Mouse (Mus musculus) megakaryocyte-erythroid progenitor cell, adult 5-6 weeks (primary cell): ENCODE measurements around the gene Ipo7. TPM values are rescaled to one million over a fixed set of nuclear protein-coding genes. Genes with fewer than 3 reads are reported as not detected.
"Not testable (repeated sequence)": the region's sequence is repeated elsewhere in the genome, so short reads cannot be mapped to it uniquely, and the experiment has no call there.

Experiments used
- ATAC-seq: replicated peaks from 2 replicates; pipeline ENCODE4 v1.8.0; 2016; ENCODE audit warnings: mild to moderate bottlenecking, inconsistent platforms; ENCODE audit not compliant: severe bottlenecking, poor library complexity, low FRiP score, low TSS enrichment
- total RNA-seq, 2 experiments: library from RNA; stranded (forward) in 1 of 2; stranded (reverse) in 1 of 2; fragments of 200-1000, 215-1000 nt in 1 of 2; fragments of >200 nt in 1 of 2; fragmentation: Nextera tagmentation in 1 of 2; gene quantifications; 2 replicates each; pipeline ENCODE4 v1.2.3; 2014 to 2017

Gene Ipo7
- total RNA-seq, 2 experiments from 2014 or later, result 96.2 to 252 TPM

GRCm38 (mm10) chr7:110014272-110014671 lies 3.8 kb upstream of the Ipo7 start:
- no peak for ATAC-seq

DNA sequence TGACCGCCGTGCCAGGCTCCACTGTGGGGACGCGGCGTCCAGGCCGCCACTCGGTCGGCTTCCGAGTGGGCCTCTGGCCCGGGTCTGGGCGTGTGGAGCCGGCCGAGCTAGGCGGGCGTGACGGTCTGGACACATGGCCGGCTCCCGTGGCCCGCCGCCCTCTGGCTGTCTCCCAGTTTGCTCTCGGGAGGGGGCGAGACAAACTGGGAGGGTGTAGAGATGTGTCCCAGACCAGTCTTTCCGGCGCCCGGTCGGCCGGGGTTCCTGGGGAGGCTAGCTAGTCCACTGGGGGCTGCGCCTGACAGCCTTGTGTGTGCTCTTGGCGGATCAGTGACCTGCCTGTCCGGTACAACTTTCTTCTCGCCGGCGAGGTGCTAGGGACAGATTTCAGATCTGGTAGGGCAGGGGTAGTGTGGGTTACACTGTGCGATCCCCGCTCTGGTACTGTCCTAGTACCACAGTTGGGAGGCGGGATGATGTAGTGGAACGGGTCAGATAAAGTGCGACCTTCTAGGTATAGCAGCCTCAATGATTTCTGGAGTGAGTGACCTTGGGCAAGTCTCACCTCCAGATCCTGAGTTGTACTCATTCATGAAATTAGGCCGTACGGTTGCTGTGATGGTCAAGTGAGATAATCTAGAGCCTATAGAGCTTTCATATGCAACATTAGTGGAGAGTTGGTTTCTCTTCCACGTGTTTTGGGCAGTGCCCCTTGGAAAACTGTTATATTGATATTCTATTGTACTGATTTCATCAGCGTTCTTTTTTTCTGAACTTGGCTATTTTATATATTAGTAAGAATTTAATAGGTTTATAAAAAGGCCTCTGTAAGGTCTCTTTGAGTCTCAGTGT lies 783 bp downstream of the Ipo7 start:
- peak; percentile 55 for ATAC-seq

DNA sequence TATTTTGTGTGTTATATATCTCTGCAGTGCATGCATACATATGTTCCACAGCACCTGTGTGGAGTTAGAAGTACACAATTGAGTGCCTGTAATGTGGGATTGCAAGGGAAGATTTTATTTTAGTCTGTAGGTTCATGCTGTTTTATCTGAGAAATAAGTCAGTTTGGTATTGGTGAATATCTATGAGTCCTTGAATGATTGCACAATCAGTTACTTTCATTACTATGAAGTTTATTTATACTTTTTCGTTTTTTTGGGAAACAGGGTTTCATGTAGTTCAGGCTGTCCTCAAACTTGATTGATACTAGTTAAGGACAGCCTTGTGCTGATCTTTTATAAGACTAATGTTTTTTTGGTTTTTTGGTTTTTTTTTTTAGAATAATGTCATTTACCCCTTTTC lies 5.5 kb downstream of the Ipo7 start:
- ATAC-seq, result no peak

DNA sequence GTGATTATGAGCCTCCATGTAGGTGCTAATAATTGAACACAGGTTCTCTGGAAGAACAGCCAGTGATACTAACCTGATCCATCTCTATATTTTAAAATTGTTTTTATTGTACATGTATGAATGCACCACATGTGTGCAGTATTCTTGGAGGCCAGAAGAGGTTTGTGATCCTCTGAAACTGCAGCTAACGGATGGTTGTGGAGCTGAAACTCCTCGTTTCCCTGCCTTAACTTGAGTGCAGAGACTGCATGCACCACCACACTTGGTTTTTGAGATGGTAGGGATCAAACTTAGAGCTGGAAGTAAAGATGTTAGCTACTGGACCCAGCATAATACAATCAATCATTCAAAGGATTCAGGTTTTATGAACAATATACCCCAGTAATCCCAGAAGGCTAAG lies 8.5 kb downstream of the Ipo7 start:
- ATAC-seq, result no peak

- ATAC-seq, result no peak
Observed at GRCm38 (mm10) chr7:110028826-110029225, 10.8 kb downstream of the Ipo7 start.

DNA sequence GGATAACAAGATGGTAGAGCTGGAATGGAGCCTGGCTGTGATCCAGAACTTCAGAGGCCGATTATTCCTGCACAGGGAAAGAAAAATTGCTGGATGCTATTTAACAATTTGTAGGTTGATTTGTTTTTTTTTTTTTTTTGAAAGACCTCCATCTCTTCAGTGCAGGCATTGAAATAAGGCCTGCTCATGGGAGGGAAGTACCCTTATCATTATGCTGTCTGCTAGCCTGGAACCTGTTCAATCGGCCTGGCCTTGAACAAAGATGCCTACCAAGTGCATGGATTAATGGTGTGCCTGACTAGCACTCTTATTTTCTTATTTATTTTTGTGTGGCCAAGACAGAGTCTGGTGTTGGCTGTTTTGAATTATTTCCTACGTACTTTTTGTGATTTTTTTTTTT lies 12.3 kb downstream of the Ipo7 start:
- peak; percentile 65; the same call in 1 of the 2 replicates for ATAC-seq

DNA sequence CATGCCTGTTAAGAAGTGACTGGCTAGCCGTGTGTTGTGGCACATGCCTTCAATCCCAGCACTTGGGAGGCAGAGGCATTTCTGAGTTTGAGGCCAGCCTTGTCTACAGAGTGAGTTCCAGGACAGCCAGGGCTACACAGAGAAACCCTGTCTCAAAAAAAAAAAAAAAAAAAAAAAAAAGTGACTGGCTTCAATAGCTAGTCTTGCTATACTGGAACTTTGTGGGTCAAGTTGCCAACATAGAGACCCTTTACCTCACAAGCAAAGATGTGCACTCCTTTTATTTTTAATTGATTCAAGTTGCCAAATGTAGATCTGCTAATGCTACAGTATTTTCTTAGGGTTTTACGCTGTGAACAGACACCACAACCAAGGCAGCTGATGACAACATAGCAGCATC lies 39.6 kb downstream of the Ipo7 start:
- not testable (repeated sequence) for ATAC-seq

DNA sequence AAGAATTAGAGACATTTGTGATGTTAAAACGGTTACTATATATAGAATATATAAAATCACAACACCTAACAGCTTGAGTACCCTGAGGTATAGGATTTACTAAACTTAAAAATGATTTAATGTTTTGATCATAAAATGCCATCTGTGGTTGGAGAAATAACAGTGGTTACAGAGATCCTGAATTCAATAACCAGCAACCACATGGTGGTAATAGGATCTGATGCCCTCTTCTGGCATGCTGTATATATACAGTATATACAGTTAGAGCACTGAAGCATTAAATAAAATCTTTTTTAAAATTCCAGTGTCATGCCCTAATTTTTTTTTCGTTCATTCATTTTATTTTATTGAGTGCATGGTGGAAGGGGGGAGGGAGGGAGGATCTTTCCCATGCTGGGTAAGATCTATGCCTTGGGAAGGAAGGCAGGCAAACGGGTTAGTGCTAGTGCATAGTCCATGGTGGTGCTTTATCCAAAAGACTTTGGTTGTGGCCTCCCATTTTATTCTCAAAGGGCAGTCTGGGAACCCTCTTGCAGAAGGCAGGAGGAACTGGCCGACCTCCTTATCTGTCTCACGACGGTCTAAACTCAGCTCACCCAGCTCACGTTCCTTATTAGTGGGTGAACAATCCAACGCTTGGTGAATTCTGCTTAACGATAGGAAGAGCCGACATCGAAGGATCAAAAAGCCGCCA lies 41.2 kb downstream of the Ipo7 start:
- no peak for ATAC-seq

DNA sequence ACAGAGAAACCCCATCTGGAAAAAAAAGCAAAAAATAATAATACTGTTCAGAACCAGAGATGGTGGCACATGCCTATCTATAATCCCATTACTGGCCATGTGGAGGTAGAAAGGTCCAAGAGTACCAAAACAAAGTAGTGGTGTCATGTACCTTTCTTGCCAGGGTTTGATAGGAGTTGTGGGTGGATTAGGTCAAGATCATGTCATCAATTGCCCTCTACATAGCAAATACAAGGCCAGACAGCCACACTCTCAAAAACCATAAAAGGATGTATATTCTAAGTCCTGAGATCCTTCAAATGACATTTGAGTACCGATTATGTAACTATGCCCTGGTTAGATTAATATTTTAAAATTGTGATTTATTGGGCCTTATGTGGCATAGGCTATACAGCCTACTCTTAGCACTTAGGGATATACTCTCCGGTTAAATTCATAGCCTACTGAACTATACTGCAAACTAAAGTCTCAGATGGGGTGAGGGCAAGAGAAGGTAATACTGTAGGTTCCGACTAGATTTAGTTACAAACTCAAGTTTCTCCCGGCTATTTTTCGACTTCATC lies 42.1 kb downstream of the Ipo7 start:
- ATAC-seq, result no peak

DNA sequence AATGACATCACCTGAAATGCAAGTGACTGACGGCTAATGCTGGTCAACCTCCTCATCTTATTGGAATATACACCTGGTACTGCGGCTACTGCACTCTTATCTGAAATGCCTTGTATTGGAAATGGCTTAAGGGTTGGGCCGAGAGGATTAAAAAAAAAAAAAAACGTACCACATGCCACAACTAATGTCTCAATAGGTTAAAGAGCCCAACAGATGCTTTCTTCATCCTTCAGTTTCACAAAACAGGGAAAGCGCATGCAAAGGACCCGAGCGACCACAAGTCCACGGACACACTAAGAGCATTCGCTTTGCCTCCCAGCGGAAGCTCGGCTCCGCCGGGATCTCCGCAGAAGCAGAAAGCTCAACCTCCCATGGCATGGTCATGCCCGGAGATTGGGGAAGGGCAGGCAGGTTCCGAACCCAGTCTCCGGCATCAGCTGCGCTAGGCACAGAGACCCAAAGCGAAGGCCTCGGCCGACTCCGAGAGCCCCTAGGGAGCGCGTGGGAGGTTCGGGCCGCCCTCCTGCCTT lies 42.7 kb downstream of the Ipo7 start:
- peak; percentile 28 for ATAC-seq

GRCm38 (mm10) chr7:110061199-110061751 lies 43.2 kb downstream of the Ipo7 start, which contains the start of gene Zfp143:
TSS of gene Zfp143 (plus strand) at chr7:110061217.
- ATAC-seq, result peak; percentile 93

DNA sequence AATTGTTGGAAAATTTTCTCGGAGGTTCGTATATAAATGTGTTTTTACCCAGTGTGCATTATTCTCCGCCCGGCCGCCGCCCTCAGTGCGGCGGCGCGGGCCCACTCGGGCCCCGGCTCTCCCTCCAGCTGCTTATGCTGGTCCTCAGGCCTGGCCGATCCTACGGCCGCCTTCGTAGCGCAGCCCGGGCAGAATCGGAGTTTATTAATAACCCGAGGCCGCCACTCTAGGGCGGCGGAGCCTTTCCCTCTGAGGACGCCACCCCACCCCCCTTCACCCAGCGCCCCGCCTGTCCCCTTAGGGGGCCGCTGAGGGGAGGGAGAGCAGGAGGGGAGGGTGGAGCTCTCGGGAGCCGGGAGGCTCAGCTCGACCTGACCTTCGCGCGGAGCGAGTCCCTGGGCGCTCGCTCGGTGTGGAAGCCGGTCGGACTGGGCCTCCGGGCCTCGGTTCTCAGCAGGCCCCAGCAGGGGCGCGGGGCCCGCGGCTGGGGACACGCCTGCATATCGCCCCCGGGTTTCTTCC lies 43.7 kb downstream of the Ipo7 start:
- ATAC-seq, result peak; percentile 55

- ATAC-seq, result no peak
Observed at GRCm38 (mm10) chr7:110063731-110064130, 45.7 kb downstream of the Ipo7 start.

DNA sequence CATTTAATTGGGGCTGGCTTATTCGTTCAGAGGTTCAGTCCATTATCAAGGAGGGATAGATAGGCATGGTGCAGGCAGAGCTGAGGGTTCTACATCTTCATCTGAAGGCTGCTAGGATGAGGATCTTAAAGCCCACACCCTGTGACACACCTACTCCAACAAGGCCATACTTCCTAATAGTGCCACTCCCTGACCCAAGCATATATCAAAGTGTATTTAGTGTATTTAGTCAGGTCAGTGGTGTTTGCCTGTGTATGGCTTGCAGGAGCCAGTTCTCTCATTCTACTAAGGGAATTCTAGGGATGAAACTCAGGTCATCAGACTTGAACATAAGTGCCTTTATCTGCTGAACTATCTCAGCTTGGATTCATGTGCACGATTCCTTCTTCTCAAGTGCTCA lies 51.0 kb downstream of the Ipo7 start:
- no peak for ATAC-seq

GRCm38 (mm10) chr7:110078168-110078567 lies 60.1 kb downstream of the Ipo7 start:
- ATAC-seq, result 0 out of 2 replicates have a peak, but pooled peaks have one; percentile 41

GRCm38 (mm10) chr7:110083386-110084165 lies 65.5 kb downstream of the Ipo7 start:
- peak; percentile 58; the same call in 1 of the 2 replicates for ATAC-seq

DNA sequence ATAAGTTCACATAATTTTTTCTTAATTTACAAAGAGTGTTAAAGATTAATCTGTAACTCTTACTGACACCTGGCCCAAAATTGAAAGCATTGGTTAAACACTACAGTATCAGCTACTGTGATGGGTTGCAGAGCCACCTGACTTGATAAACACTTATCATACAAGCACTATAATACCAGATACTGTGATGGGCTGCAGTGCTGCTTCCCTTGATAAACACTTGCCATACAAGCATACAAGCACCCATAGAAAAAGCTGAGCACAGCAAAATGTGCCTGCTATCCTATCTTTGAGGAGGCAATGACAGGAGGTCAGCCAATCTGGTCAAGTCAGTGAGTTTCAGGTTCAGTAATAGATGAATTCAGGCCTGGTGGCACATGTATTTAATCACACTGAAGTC lies 67.1 kb downstream of the Ipo7 start:
- peak; percentile 63 for ATAC-seq

- no peak for ATAC-seq
Observed at GRCm38 (mm10) chr7:110087914-110088313, 69.8 kb downstream of the Ipo7 start.

DNA sequence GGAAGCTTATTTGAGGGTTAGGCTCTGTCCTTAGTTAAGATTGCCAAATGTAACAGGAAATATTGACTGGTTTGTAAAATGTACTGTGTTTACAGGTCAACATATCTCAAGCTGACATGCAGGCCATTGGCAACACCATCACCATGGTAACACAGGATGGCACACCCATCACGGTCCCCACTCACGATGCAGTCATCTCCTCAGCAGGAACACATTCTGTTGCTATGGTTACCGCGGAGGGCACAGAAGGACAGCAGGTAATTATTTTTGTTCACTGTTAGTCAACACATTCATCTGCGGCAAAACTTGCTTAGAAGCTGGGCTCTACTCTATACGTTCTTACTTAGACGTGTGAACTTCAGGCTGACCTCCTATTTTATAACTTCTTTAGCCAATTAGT lies 73.6 kb downstream of the Ipo7 start:
- no peak for ATAC-seq
